Mouse (Mus musculus) C2C12 (cell line): ENCODE data around the gene Pcolce2. TPM values are rescaled to one million over a fixed set of nuclear protein-coding genes. Genes with fewer than 3 reads are reported as not detected.

Source experiments
- H3K27me3 ChIP-seq: one replicate; pipeline ENCODE4 v1.6.1; 2011; ENCODE audit not compliant: control insufficient read depth, insufficient read depth, insufficient read length
- H3K36me3 ChIP-seq: one replicate; pipeline ENCODE4 v1.6.1; 2011; ENCODE audit not compliant: control insufficient read depth, insufficient read depth
- H3K4me3 ChIP-seq: one replicate; pipeline ENCODE4 v1.5.1; 2011; ENCODE audit warnings: mild to moderate bottlenecking, control low read depth; ENCODE audit not compliant: poor library complexity, insufficient read depth, severe bottlenecking
- H3K79me2 ChIP-seq: one replicate; pipeline ENCODE4 v1.6.1; 2011; ENCODE audit not compliant: control insufficient read depth, insufficient read depth
- H3K79me3 ChIP-seq: one replicate; pipeline ENCODE4 v1.6.1; 2011; ENCODE audit warnings: low read depth, control low read depth
- H3ac ChIP-seq: one replicate; pipeline ENCODE3; 2011; ENCODE audit warnings: low read depth; ENCODE audit not compliant: control insufficient read depth, insufficient read length
- CEBPB ChIP-seq: IDR thresholded peaks from one replicate; pipeline ENCODE4 v1.6.1; 2011; ENCODE audit warnings: low read depth, mild to moderate bottlenecking, control low read depth, moderate library complexity
- CTCF ChIP-seq: IDR thresholded peaks from one replicate; pipeline ENCODE4 v1.5.1; 2011; ENCODE audit not compliant: control insufficient read depth, insufficient read depth, insufficient read length
- FOSL1 ChIP-seq: IDR thresholded peaks from one replicate; pipeline ENCODE4 v1.8.0; 2011; ENCODE audit warnings: mild to moderate bottlenecking, low read length; ENCODE audit not compliant: poor library complexity, insufficient read depth, severe bottlenecking
- MAX ChIP-seq: IDR thresholded peaks from one replicate; pipeline ENCODE4 v1.6.1; 2011; ENCODE audit warnings: mild to moderate bottlenecking, control low read depth
- MYOD1 ChIP-seq: IDR thresholded peaks from one replicate; pipeline ENCODE4 v1.6.1; 2011; ENCODE audit warnings: low read depth; ENCODE audit not compliant: control insufficient read depth, insufficient read length
- MYOG ChIP-seq: IDR thresholded peaks from one replicate; pipeline ENCODE4 v1.6.1; 2011; ENCODE audit not compliant: control insufficient read depth, insufficient read length; ENCODE audit errors: extremely low read depth
- USF1 ChIP-seq: IDR thresholded peaks from one replicate; pipeline ENCODE4 v1.6.1; 2011; ENCODE audit warnings: low read depth, mild to moderate bottlenecking, control low read depth, moderate library complexity
- polyA plus RNA-seq: library from polyadenylated mRNA; unstranded; fragments of >200 nt; fragmentation: generic; extraction: Trizol; gene quantifications from one replicate; pipeline ENCODE4 v1.2.1, GENCODE M21; 2012; ENCODE audit warnings: missing spikeins

Pcolce2 gene
- polyA plus RNA-seq, 1 experiment, result 54.9 TPM

GRCm38 (mm10) chr9:95599399-95599798, 38.0 kb upstream of the Pcolce2 start:
- Histone ChIP-seq H3ac (no peak overlapping the region), H3K79me3 (no peaks in the 10 kb centered on the region), H3K27me3 (no peaks in the 10 kb centered on the region), H3K79me2 (no peaks in the 10 kb centered on the region), H3K4me3 (no peak overlapping the region), H3K36me3 (no peaks in the 10 kb centered on the region)
- TF ChIP-seq CTCF (no peak), CEBPB (no peak), USF1 (no peak), FOSL1 (no peak), MYOD1 (no peak), MYOG (no peak), MAX (no peak)

- Histone ChIP-seq H3K36me3 (no peaks in the 10 kb centered on the region), H3K4me3 (no peak overlapping the region), H3ac (no peak overlapping the region), H3K79me2 (no peaks in the 10 kb centered on the region), H3K79me3 (no peaks in the 10 kb centered on the region), H3K27me3 (no peaks in the 10 kb centered on the region)
- TF ChIP-seq MYOG (no peak), FOSL1 (no peak), USF1 (no peak), CTCF (no peak), CEBPB (no peak)
These were observed 34.6 kb upstream of the Pcolce2 start for GRCm38 (mm10) chr9:95602849-95603248.

GRCm38 (mm10) chr9:95603316-95603715, 34.1 kb upstream of the Pcolce2 start:
- Histone ChIP-seq H3K36me3 (no peaks in the 10 kb centered on the region), H3K27me3 (no peaks in the 10 kb centered on the region), H3K79me2 (no peaks in the 10 kb centered on the region), H3K4me3 (no peak overlapping the region), H3ac (no peak overlapping the region), H3K79me3 (no peaks in the 10 kb centered on the region)
- TF ChIP-seq CEBPB (no peak), CTCF (no peak), FOSL1 (no peak), MAX (no peak), USF1 (no peak), MYOG (no peak), MYOD1 (no peak)

GRCm38 (mm10) chr9:95607196-95607595, 30.2 kb upstream of the Pcolce2 start:
- no peaks in the 10 kb centered on the region for H3K36me3 ChIP-seq
- no peak for TF ChIP-seq CEBPB
- TF ChIP-seq USF1, result no peak
- TF ChIP-seq FOSL1, result no peak
- no peaks in the 10 kb centered on the region for H3K27me3 ChIP-seq

DNA sequence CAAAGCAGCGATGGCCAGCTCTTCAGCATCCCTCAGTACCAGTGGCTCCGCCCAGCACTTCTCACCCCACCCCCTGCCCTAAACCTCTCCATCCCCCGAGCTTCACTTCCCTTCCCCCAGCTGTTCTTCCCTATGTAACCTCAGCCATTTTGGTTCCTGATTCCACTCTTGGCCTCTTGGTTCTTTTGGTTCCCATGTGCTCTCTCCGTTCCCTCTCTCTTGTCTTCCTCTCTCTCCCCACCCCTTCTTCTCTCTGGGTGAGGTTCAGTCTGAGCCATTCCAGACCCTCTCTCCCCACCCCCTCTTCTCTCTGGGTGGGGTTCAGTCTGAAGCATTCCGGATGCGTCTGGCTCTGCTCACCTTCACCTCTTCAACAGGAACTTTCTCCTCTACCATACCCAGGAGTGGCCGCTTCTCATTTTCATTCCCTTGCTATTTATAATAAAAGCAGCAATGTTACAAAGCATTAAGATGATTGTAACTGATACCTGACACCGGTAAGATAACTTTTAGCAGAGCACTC, 25.1 kb upstream of the Pcolce2 start:
- TF ChIP-seq USF1, result no peak
- no peaks in the 10 kb centered on the region for H3K79me2 ChIP-seq
- H3K79me3 ChIP-seq, result no peaks in the 10 kb centered on the region
- H3ac ChIP-seq, result no peak overlapping the region
- H3K27me3 ChIP-seq, result no peaks in the 10 kb centered on the region
- no peaks in the 10 kb centered on the region for H3K36me3 ChIP-seq
- H3K4me3 ChIP-seq, result no peak overlapping the region

More at GRCm38 (mm10) chr9:95607196-95607595, 30.2 kb upstream of the Pcolce2 start:
- H3ac ChIP-seq, result no peak overlapping the region
- no peak overlapping the region for H3K4me3 ChIP-seq
- H3K79me2 ChIP-seq, result no peaks in the 10 kb centered on the region
- no peaks in the 10 kb centered on the region for H3K79me3 ChIP-seq

GRCm38 (mm10) chr9:95613426-95614127, 23.8 kb upstream of the Pcolce2 start:
- no peaks in the 10 kb centered on the region for H3K79me3 ChIP-seq
- H3K79me2 ChIP-seq, result no peaks in the 10 kb centered on the region
- no peaks in the 10 kb centered on the region for H3K36me3 ChIP-seq
- no peak overlapping the region for H3K4me3 ChIP-seq
- TF ChIP-seq MAX (no peak), FOSL1 (no peak), USF1 (no peak), CTCF (no peak), CEBPB (no peak), MYOG (no peak), MYOD1 (no peak)
- no peaks in the 10 kb centered on the region for H3K27me3 ChIP-seq
- H3ac ChIP-seq, result no peak overlapping the region
